Mouse (Mus musculus) mouse trophoblast stem cell (cell line): ENCODE data around the gene Igf1r.

Experiments used
- in situ Hi-C, 2 experiments: fragments of 300-500 bp; cut with MseI, MboI; formaldehyde crosslinking; loops; 2 replicates in 1 of 2; 3 replicates in 1 of 2; pipeline ENCODE4 v1.15.1; 2025

Gene Igf1r

DNA sequence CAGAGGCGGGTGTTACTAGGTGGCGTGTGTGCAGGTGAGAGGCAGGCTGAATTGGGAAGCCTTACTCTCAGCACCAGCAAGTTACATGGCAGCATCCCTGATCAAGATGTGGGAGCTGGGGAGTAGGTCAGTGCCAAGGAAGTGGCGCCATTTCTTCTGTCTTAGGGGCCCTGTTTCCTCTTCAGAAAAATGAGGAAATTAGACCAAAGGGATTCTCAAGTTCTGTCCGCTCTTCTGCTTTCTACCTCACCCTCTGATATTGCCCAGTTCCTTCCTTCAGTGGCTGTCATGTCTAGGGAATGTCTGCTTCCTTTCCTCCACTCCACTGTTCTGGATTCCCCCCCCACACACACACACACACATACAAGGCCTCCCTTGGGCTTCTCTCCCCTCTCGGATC is 48.6 kb downstream of the Igf1r start:
- in situ Hi-C loops, result no loop called here

DNA sequence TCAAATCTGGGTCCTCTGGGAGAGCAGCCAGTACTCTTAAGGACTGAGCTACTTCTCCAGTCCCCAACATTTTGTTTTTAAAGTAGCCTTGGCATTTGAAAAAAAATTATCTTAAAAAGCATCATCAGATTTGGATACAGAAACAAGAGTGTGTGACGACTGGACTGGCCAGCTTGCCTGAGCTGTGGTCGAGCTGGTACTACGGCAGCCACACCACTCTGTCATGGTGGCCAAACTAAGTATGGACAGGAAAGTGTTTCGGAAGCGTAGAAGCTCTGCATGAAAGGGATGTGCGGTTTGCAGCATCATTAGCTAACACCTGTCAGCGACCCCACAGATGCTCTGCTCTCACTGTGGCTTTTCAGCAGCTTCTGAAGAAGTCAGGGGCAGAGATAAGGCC is 53.4 kb downstream of the Igf1r start:
- in situ Hi-C loops, result no loop called here

DNA sequence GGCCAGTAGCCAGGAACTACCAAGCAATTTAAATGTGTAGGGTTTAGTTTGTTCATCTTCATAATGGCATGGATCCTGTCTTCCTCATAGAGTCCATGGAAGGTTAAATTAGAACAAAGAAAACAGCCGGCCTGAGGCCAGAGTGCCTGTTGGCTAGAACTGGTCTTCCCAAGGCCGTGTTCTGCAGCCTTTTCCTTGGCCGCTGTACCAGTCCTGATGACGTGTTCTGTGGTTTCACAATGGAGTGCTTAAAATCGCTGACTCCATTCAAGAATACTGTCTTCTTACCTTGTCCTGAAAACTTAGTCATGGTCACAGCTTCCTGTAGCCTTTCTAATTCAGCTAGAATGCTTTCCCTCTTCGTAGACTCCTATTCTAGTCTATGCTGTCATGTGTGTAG is 53.9 kb downstream of the Igf1r start:
- in situ Hi-C loops, result no loop called here

DNA sequence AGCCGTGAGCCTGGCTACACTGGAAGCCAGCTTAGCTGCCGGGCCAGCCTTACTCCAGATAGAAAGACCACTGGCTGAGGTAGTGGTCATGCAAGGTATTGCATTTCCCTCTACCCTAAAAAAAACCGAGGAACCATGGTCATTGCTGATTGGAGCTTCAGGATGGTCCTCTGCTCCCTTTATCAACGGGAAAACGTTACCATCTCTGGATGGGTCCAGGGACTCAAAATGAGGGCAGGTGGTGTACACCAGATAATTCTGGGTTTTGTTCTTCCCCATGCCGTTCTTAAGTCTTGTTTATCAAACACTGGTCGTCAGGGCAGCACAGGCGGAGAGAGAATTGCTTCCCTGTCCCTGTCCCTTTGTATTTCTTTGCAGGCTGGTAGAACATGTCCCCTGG is 57.0 kb downstream of the Igf1r start:
- in situ Hi-C loops, result no loop called here

DNA sequence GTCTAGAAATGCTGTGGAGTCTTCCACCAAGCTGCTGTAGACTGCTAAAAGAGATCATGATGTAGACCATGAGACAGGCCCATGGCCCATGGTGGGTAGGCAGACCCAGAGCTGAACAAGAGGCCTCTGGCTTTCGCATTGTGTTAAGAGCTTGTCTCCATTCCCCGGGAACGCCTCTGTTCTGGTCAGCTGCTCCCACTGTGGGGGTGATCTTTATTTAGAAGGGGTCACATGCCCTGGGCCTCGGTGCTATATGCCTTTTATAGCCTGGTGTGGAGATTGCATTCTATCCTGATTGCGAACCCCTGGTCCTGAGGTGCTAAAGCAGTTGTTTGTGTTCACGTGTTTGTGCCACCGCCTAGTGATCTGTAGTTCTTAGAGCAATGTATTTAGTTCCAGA is 57.5 kb downstream of the Igf1r start:
- in situ Hi-C loops, result no loop called here

DNA sequence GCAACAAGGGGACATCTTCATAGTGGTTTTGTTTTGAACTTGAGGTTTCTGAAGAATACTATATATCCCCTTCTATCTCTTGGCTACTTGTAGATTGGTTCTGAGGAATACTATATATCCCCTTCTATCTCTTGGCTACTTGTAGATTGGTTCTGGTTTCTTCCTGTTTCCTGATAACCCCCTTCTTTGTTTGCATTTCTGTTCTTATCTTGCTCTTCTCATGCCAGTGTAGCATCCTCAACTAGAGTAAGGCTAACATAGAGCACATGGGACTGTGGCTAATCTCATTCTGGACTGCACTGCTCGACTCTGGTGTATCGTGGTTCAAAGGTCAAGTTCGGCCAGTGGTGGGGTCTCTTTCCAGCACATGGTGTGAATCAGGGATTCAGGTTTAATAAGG is 58.2 kb downstream of the Igf1r start:
- in situ Hi-C loops, result no loop called here

DNA sequence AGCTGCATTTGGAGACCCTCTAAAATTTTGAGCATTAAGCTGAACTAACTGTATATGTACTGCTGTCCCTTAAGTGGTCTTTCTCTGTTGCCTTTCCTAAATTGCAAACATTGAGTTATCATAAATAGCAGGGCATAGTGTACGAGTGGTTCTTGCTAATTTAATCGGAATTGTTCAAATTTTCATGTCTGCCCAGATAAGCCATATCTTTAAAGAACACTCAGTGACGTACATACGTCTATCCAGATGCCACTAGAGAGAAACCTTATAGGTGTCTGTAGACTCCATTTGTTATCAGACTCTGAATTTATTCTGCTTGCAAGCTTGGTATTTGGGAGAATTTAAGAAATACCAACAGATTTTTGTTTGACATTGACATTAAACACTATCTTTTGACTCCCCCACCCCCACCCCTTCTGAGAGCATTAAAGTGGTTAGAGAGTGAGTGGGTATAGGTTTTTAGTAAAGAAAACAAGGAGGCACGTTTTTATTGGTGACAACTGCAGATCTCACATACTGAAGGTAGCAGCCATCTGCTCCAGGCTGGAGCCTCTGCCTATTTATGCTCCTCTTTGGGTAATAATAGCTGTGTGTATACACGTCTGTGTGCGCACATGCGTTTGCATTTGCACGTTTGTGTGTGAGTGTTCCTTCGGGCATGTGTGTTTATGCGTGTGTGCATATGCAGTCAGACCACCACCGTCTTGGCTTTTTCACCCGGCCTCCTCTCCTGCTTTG is 58.9 kb downstream of the Igf1r start:
- in situ Hi-C loops, result no loop called here

DNA sequence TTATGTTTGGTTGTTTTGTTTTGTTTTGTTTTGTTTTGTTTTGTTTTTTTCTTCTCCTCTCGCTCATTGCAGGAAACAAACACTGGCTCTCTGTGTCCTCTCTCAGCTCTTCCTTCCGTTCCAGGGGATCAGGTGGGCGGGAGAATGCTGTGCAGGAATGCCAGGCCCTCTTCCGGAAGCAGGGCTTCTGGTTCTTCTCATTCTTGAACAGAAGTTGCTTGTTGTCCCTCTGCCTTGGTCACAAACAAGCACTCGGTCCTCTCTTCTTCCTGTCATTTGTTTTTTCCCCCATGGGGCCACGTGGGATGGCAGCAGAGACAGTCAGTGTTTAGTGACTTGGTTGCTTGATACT is 59.5 kb downstream of the Igf1r start:
- in situ Hi-C loops, result no loop called here

DNA sequence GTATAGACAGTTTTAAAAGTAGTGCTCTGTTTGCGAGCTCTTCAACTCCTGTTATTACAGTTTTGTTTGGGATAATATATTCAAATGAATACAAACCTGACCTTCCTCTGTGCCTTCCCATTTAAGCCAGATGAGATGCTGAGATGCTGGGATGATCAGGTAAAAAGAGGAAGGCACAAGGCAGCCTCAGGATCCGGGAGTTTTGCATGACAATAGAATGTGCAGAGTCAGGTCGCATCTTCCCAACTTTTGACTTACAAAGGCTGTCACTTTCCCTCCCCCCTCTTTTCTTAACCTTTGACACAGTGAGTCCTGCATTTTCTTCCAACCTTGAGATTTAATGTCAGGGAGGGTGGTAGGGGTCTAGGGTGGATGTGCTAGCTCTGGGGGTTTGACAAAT is 61.9 kb downstream of the Igf1r start:
- in situ Hi-C loops, result no loop called here

DNA sequence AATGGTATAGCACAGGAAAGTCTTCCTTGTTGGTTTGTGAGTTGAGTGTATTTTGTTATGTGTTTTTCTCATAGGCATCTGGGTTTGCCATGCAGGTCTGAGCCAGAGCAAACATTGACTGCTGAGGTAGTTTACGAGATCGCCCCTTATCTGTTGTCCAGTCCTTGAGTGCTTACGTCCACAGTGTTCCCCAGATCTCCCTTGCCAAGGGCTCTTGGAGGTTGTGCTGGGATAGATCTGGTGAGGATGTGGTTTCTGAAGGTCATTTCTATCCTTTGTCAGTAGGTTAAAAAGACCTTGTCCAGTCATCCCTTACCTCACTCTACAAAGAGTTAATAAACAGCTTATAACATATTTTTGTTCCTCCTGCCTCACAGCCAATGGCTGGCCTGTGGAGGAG is 62.8 kb downstream of the Igf1r start:
- in situ Hi-C loops, result no loop called here

DNA sequence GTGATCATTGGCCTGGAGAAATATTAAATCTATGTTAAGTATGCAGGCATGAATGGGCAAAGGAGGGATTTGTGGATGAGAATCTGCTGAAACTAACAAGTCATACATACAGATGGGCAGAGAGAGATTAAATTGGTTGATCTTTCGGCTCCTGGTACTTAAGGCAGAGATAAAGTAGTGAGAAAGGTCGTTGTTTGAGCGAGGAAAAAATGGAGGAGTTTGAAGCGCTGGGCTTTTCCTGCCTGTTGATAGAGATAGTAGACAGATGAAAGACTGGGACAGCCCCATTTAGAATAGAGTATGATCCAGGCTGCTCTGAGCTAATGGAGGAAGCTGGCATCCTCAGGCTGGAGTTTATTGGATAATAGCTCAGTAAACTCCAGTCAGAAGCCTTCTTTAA is 65.4 kb downstream of the Igf1r start:
- in situ Hi-C loops, result no loop called here

DNA sequence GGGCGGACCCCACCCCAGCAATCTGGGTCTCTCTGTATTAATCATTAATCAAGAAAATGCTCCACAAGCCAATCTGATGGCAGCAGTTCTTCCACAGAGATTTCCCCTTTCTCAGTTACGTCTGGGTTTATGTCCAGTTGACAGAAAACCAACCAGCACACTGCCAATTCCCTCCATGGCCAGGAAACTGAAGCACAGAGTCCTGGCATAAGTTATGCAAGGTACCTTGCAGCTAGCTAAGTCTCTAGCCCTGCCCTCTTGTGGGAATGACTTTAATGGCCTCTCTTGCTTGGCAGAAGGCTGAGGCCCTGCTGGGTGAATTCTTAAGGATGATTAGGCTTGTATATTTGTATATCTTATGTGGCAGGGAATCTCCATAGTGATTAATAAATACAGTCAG is 67.9 kb downstream of the Igf1r start:
- in situ Hi-C loops, result no loop called here

DNA sequence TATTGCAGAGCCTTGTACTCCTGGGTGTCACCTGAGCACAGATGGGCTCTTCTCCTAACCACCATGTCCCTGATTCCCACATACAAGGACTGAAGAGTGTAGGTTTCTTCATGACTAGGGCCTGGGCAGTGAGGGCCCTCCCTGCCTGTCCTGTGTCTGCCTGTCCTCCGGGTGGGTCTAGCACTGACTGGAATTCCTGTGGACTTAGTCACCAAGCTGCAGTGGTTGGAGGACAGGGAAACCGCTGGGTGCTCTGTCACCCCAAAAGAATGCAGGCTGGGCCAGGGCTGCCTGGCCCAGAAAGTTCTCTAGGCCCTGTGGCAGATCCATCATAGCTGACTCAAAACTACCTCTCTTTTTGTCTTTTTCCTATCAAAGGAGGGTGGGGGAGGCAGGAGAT is 69.1 kb downstream of the Igf1r start:
- in situ Hi-C loops, result no loop called here

DNA sequence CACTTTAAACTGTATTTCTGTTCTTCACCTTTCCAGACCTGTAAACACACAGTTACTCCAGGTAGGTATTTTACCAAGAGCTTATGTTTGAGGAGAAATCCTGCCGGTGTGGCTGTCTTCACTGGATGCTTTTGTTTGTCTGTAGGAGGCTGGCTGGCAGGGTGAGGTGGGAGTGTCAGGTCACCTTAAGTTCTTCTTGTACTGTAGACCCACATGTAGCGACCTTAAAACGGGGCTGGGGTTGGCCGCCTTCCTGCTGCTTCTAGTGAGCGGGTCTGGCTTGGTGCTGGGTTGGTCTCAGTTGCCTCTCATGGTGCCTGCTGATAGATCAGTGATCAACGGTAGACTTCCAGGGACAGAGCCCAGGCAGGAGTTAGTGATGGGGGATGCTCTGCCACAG is 69.6 kb downstream of the Igf1r start:
- in situ Hi-C loops, result no loop called here

DNA sequence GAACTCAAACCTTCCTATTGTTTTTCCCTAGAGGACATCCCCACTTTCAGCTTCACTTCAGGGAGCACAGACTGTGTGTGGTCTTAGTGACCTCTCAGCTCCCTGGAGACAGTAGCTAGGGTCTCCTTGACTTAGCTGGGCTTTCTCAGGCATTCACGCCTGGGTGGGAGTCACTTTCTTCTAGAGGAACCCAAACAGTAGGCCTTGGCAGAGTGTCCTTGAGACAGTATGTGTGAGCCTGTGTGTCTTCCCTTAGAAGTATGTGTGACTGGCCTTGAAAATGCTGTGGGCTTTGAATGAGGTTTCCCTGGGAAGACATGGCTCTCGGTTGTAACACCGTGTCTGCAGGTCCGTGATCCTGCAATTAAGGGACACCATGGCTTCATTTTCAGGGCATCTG is 71.3 kb downstream of the Igf1r start:
- in situ Hi-C loops, result no loop called here

DNA sequence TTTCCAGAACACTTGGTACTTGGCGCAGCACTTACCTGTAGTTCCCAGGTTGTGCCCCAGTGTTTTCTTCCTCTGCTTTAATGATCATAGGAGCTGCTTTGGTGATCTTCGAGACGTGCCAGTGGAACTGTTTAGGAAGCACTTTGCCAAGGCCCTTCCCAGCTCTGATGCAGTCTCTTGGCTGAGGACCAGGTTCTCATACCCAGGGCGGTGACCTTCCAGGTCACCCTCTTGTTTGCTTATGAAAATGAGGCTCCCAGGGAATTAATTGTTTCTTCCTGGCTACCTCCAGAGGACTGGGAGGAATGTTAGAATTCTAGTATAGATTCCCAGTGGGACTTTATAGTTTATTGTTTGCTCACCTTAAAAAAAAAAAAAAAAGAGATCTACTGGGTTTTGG is 72.0 kb downstream of the Igf1r start:
- in situ Hi-C loops, result no loop called here

DNA sequence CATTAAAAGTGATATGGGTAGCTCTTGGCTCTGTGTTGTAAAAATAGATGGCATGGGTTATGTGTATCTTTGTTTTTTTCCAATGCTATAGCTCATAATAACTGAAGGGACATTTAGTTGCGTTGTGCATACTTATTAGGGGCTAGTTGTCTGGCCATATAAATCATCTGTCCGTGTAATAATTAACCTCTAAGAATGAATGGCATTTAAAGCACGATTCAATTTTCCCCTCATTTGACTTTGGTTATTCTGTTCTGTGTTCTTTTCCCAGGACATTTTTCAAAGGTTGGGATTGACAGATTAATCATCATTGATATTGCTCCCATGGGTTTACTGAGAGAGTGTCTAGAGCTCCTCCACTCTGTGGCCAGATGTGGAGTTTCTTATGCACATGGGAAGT is 72.8 kb downstream of the Igf1r start:
- in situ Hi-C loops, result no loop called here

DNA sequence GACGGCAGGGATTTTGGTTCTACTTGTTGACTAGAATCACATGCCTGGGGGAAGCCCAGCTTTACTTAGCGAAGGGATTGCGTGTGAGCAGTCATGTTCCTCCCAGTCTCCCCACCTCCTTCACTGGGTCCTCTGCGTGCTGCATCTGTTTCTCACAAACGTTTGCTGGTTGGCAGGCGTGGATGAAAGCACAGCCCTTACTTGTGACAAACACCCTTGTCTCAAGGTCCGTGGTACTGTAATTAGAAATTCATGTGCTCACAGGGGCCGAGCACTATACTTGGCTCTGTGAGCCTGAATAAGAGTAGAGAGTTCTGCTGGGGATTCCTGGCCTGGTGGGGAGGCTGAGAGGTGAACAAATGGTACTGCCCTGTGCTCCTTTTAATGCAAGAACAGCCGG is 73.4 kb downstream of the Igf1r start:
- in situ Hi-C loops, result no loop called here

DNA sequence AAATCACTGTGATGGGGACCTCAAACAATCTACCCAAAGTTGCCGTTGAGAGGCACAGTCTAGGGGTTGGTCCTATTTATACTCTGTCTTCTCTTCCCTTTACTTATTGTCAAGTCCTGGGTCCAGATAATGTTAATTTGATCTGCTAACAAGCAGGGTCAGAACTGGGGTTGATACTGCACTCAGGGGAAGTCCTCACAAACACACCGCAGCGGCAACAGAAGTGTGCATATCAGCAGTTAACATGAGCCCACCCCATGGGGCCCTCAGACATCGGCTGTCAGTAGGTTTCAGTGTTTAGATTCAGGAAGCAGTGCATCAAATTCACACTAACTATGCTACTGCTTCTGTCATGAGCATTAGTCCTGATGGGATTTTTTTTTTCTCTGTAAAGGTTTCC is 75.5 kb downstream of the Igf1r start:
- in situ Hi-C loops, result no loop called here

DNA sequence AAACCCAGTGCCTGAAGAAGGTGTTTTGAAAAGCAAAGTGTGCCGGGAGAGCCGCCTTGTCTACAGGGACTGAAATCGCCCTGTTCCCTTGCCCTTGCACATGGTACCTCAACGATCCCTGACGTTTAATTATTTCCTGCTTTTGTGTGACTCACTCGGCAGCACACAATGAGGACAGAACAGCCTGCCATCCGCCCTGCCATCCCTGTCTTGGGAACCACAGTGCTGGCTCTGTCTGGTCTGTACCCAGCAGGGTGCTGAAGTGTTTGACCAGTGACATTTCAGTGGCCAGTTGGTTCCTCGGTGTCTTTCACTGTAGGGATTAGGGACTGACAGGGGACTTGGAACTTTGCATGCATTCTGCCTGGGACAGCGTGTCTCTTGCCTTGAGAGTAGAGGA is 78.2 kb downstream of the Igf1r start:
- in situ Hi-C loops, result no loop called here

DNA sequence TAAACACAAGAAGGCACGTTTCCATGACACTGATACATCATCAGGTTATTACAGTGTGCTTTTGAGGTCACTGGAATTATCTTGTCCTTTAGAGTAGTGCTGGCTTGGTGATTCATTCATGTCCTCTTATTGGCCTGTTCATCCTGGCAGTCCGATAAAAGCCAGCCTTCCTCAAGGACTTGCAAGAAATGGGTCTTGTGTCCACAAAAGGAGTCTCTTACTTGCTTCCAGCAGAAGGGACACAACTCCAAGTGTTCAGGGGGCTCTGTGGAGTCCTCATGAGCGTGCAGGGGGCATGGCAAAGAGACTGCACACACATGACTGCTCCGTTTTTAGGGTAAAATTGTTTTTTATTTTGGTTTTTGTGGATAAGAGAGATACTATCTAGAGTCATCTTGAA is 83.9 kb downstream of the Igf1r start:
- in situ Hi-C loops, result no loop called here

DNA sequence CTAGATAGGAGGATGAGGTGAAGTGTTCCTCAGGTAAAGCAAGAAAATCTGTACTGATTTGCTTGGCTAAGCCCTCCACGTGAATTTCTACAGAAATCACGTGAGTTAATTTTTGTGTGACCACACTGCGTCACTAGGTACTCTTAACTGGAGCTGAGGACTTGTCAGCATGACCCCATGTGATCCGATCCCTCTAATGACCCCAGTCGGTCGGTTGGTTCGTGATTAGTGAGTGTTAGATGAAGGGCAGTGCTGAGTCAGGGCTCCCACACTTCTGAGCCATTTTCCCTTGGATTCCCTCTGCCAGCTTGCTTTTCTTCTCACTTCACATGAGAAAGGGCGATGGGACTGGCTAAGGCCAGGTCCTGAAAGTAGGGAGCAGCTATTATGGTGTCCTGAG is 86.2 kb downstream of the Igf1r start:
- in situ Hi-C loops, result no loop called here

DNA sequence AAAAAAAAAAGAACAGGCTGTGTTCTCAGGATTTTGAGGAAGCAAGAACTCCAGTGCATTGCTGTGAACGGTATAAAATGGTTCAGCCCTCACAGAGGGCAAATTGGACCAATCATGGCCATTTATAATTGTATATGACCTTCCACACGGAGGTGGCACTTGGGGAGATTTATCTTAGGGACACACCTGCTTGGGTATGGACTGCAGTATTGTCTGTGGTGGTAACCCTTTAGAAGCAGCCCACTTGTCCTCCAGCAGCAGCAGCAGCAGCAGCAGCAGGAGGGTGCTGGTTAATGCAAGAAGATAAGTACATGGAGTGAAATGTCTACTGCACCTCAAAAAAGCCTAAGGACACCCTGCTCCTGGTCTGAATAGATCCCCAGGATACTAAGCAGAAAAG is 86.9 kb downstream of the Igf1r start:
- in situ Hi-C loops, result no loop called here

DNA sequence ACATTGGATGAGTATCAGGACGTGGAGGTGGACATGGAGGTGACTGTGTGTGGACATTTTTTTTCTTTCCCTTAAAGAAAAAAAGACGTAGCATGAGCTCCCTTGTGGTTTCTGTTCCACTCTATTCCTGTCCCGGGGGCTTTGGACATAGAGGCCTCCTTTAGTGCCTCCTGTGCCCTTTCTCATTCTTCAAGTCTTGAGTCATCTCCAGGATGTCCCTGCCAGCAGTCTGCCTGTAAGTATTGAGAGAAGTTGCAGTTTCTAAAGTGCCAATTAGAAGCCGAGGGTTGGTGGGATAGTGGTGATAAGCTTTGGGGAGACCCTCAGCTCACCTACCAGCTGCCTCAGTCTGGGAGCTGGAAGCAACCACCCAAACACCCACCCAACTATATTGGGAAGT is 92.0 kb downstream of the Igf1r start:
- in situ Hi-C loops, result no loop called here

DNA sequence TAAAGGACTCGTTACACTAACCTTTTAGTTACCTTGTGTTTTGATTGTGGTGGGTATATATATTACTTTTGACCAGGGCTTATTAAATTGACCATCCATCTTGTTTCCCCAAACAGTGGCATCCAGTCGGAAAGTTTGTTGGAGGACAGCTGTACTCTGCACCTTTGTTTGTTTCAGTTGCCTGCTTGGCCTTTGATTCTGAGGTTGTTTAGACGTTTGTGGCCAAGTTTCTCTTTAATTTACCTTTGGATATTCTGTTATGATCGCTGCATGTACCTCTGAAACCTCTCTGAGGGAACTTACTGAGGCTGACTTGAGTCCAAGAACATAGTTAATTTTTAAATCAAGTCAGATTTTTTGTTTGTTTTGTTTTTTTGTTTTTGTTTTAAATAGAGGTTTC is 94.5 kb downstream of the Igf1r start:
- in situ Hi-C loops, result no loop called here
